Mouse (Mus musculus) layer of hippocampus, postnatal 36 days (tissue): ENCODE measurements around the gene Kcnc1. TPM values are rescaled to one million over a fixed set of nuclear protein-coding genes. Genes with fewer than 3 reads are reported as not detected.

ENCODE experiments used
- DNase-seq, 2 experiments: peaks; one replicate each; pipeline ENCODE4 v3.0.0; 2022
- total RNA-seq, 2 experiments: library from RNA; stranded (reverse); gene quantifications; 2 replicates each; pipeline ENCODE4 v1.2.3; 2021

The Kcnc1 gene
- total RNA-seq, 2 experiments from 2014 or later, result 114 to 119 TPM

DNA sequence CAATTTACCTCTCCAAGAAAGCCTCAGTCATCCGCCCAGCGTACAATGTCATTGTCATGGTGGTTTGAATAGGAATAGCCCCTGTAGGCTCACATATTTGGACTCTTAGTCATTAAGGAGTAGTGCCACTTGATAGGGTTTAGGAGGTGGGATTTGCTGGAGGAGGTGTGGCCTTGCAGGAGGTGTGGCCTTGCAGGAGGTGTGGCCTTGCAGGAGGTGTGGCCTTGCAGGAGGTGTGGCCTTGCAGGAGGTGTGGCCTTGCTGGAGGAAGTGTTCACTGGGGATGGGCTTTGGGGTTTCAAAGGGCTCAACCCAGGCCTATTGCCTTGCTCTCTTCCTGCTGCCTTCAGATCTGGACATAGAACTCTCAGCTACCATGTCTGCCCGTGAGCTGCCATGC lies 81.2 kb downstream of the Kcnc1 start:
- DNase-seq, result no peak

DNA sequence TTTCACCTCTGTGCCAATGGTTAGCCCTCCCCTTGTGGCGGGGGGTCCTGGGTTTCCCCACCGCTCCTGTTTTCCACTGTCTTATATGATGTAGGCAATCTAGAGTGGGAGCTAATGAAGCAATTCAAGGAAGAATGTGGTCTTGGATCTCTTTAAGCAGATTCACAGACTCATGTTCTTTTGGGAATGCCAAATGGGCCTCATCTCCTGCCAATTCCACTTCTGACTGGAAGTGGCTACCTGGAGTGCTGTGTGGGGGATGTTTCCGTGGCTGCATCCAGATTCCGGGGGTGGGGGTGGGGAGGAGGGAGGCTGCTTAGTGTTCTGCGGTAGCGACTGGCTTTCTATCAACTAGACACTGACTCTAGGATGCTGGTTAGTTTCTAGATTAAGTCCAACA lies 83.5 kb downstream of the Kcnc1 start:
- DNase-seq, result no peak

DNA sequence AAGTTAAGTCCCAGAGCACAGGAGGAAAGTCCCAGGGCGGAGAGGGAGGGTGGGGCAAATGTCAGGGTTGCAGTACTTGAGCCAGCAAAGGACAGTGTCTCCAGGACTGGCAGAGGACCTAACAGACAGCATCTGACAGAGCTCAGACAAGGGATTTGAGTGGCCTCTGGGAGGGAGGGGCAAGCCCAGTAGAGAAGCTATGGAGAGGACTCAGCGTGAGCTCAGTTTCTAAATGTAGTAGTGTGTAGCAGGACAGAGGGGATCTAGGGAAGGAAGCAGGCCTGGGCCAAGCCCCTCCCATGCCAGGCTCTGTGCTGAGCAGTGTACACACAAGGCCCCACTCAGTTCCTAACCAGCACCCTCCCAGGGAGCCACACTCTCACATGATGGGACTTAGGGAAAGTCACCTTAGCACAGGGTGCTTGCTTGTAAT lies 85.8 kb downstream of the Kcnc1 start:
- DNase-seq, result no peak

DNA sequence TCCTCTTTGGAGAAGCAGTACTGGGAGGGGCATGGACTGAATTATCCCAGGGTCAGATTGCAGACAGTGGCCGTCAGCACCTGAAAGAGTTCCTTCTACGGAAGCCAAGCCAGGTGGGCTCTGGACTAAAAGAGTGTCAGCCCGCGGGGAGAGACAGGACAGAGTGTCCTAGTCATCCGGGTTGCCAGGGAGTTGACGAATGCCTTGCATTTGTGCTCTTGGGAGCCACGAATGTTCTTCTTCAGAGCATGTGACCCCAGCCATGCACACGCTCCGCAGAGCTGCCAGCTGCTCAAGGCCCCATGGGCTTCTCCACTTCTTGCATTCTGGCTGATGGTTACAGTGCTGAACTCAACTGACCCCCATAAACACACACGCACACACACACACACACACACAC lies 86.8 kb downstream of the Kcnc1 start:
- DNase-seq, result no peak

DNA sequence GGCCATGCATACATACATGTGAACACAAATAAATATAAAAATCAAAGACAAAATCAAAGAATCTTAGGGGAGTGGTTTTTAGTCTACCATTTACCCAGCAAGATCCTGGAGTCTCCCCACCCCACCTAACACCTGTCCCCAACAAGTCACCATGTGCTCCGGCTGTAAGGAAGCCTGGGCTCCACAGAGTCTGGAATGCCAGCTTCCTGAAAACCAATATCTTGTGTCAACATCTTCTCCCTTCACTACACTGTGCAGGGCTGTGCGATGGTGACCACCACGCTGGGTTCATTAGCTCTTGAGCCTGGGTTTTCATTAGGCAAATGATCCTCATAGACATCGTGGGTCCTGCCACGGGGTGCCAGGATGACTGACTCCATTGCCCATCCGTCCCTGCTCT lies 87.9 kb downstream of the Kcnc1 start:
- no peak for DNase-seq

DNA sequence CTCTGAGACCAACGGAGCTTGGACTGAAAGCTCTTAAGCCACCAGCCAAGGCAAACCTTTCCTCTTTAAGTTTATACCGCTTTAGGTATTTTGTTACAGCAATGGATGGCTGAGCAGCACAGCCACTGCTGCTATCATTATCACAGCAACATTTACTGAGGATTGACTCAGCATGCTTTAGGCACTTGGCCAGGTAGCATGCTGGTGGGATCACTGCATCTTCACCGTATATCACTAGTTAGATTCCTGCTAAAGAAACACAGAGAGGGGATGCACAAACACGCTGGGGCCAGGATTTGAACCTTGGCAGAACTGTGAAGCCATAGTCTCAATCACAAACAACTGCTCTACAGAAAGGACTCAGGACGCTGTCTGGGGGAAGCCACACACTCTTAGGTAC lies 90.5 kb downstream of the Kcnc1 start:
- no peak for DNase-seq

DNA sequence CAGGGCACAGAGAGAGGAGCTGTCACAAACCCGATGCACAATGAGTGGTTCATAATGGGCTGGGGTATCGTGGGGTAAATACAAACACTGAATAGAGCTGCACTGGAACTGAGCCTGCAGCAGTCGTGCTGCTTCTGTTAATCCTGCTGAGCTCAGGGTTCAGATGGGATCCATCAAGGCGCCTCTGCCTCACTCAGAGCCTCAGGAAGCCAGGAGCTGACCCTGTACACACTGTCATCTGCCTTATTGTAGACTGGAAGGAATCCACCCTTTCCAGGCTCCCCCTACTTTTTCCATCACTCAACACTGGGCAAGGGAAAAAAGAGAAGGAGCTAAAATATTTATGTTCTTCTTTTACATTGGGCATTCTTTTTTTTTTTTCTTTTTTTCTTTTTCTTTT lies 91.1 kb downstream of the Kcnc1 start:
- no peak for DNase-seq

Other genes with a start within 250 kb of the Kcnc1 start
- gene Abcc8, start 216.5 kb upstream of the Kcnc1 start, total RNA-seq, result 10 to 100 TPM; 50.7 to 59.2 TPM
- under 1 TPM; 0.15 to 0.50 TPM for gene Ush1c, start 158.0 kb upstream of the Kcnc1 start, total RNA-seq
- gene Otog, start 155.5 kb upstream of the Kcnc1 start, total RNA-seq, result under 1 TPM; 0.12 to 0.23 TPM
- gene Myod1, start 20.0 kb upstream of the Kcnc1 start, total RNA-seq, result not detected
- 10 to 100 TPM; 42.4 to 45.4 TPM for gene Sergef, start 243.3 kb downstream of the Kcnc1 start, total RNA-seq